ENCODE assay signal across 13 mouse cellular contexts in genomic region chr5:120136236-120136675, GRCm38 (mm10). TPM values are rescaled to one million over a fixed set of nuclear protein-coding genes. Genes with fewer than 3 reads are reported as not detected.
DNase-seq lines count a peak whose midpoint lies in the region; ATAC-seq and TF ChIP-seq lines count a peak whose summit lies in the region.
"Had no signal": no experiment of that assay in that cellular context is flagged by ENCODE, and none has a peak within 500 bp of the region (broad histone marks: within the 10 kb centered on the region; RNA-seq: fewer than 3 reads in every experiment).

No protein-coding gene starts in this region.

- H3K36me3 ChIP-seq in G1E (replicated peaks), result peaks cover 96% of the 10 kb centered on the region
- H3K36me3 ChIP-seq in hindbrain, embryonic 14.5 days (replicated peaks; ENCODE audit: control insufficient read depth, insufficient read depth), result peaks cover 11% of the 10 kb centered on the region; the same call in 1 of the 2 replicates
- peaks cover 62% of the 10 kb centered on the region for H3K36me3 ChIP-seq in midbrain, embryonic 10.5 days

- no peaks in the 10 kb centered on the region for H3K27me3 ChIP-seq in G1E (ENCODE audit: insufficient read depth, low read length)
- no peaks in the 10 kb centered on the region for H3K27me3 ChIP-seq in hindbrain, embryonic 14.5 days (ENCODE audit: control insufficient read depth, insufficient read depth, low read length)
- peaks cover 40% of the 10 kb centered on the region for H3K27me3 ChIP-seq in midbrain, embryonic 10.5 days (ENCODE audit: low read depth, poor library complexity, severe bottlenecking)

- peaks cover 3% of the 10 kb centered on the region; the same call in 1 of the 2 replicates for H3K9me3 ChIP-seq in G1E (replicated peaks)
- no peaks in the 10 kb centered on the region for H3K9me3 ChIP-seq in hindbrain, embryonic 14.5 days (ENCODE audit: control insufficient read depth, low read length)
- H3K9me3 ChIP-seq in midbrain, embryonic 10.5 days (replicated peaks), result no peaks in the 10 kb centered on the region

- peak; percentile 21 for DNase-seq in embryo, embryonic 10.5 days (ENCODE audit: low spot score)
- no peak for DNase-seq in embryo, embryonic 9.5 days (ENCODE audit: extremely low spot score)
- DNase-seq in G1E (ENCODE audit: low spot score), result peak; percentile 86
- DNase-seq in hindbrain, embryonic 14.5 days (ENCODE audit: low spot score), result peak; percentile 38
- DNase-seq in midbrain, embryonic 10.5 days (ENCODE audit: low spot score), result no peak
- DNase-seq in right cerebral cortex, postnatal 4 days, result no peak
- no peak for DNase-seq in thymus, postnatal 4 days
- DNase-seq in frontal cortex, postnatal 10 days (ENCODE audit: low spot score in 2 of 2), result no peak
- DNase-seq: cerebellum, adult 9-11 months; kidney, adult 11 months; lung, postnatal 36 days; retina, postnatal 1 day had no signal

- 24% methylated on average over 10 of the region's 10 CpGs for WGBS in hindbrain, embryonic 14.5 days
- WGBS in midbrain, embryonic 10.5 days, result 35% methylated on average over 10 of the region's 10 CpGs

- peak overlapping the region; percentile 72; the same call in 1 of the 2 replicates for H3K4me3 ChIP-seq in G1E (ENCODE audit: low read depth, low read length)
- no peak overlapping the region for H3K4me3 ChIP-seq in hindbrain, embryonic 14.5 days (replicated peaks; ENCODE audit: low read length)
- no peak overlapping the region for H3K4me3 ChIP-seq in midbrain, embryonic 10.5 days
- H3K4me3 ChIP-seq: left cerebral cortex, adult 2 months had no signal

- ATAC-seq in G1E (ENCODE audit: extremely low read depth, insufficient number of reproducible peaks, low FRiP score, poor library complexity, severe bottlenecking), result peak; percentile 67
- ATAC-seq in hindbrain, embryonic 14.5 days (ENCODE audit: low FRiP score), result no peak

- H3K27ac ChIP-seq in hindbrain, embryonic 14.5 days, result peak overlapping the region; percentile 11; the same call in 1 of the 2 replicates
- peak overlapping the region; percentile 66 for H3K27ac ChIP-seq in midbrain, embryonic 10.5 days (replicated peaks)
- H3K27ac ChIP-seq: left cerebral cortex, adult 2 months had no signal

- H3K4me2 ChIP-seq in hindbrain, embryonic 14.5 days (replicated peaks), result no peak overlapping the region

- peak overlapping the region; percentile 4; the same call in 1 of the 2 replicates for H3K9ac ChIP-seq in hindbrain, embryonic 14.5 days

- TF ChIP-seq CTCF in G1E (IDR thresholded peaks at IDR 0.05; ENCODE audit: low read depth, low read length), result no peak

- H3K4me1 ChIP-seq in G1E (ENCODE audit: insufficient read depth, low read depth, low read length), result peaks cover 93% of the 10 kb centered on the region
- H3K4me1 ChIP-seq in hindbrain, embryonic 14.5 days (replicated peaks; ENCODE audit: control insufficient read depth, insufficient read depth, low read length), result peaks cover 7% of the 10 kb centered on the region
- H3K4me1 ChIP-seq in midbrain, embryonic 10.5 days, result peaks cover 22% of the 10 kb centered on the region

RNA-seq across cellular contexts. Expression of gene Rbm19, which starts 20.0 kb away (rescaled TPM):
- total RNA-seq in G1E (2014; fragmentation: Nextera tagmentation) (17.3 and 19.3 TPM in 2 replicates), G1E (2017) (25.1 and 25.8 TPM in 2 replicates)
- polyA plus RNA-seq in G1E (2012), result 34.8 and 42.5 TPM in 2 replicates
- 17.5 and 20.2 TPM in 2 replicates for polyA plus RNA-seq in hindbrain, embryonic 14.5 days (2014; fragmentation: Nextera tagmentation; extraction: Ambion mirVana)
- 32.0 and 34.2 TPM in 2 replicates for polyA plus RNA-seq in midbrain, embryonic 10.5 days (2016; fragmentation: Nextera tagmentation; extraction: Ambion mirVana)

Comparison
In these comparisons a context has a peak if more than half of its experiments do, and no peak if none do; other contexts are left out.
1. DNase-seq: peak in embryo, embryonic 10.5 days (single experiment), G1E (single experiment) and hindbrain, embryonic 14.5 days (single experiment); none in embryo, embryonic 9.5 days (single experiment), midbrain, embryonic 10.5 days (single experiment), right cerebral cortex, postnatal 4 days (single experiment), thymus, postnatal 4 days (single experiment) and frontal cortex, postnatal 10 days (0 of 2).